Mouse (Mus musculus) myocyte (in vitro differentiated cells): ENCODE measurements around the gene Galnt14. TPM values are rescaled to one million over a fixed set of nuclear protein-coding genes. Genes with fewer than 3 reads are reported as not detected.

Experiments
- H3K27me3 ChIP-seq: one replicate; pipeline ENCODE4 v1.6.1; 2011; ENCODE audit not compliant: control insufficient read depth, insufficient read depth, insufficient read length
- H3K36me3 ChIP-seq: one replicate; pipeline ENCODE4 v1.6.1; 2011; ENCODE audit not compliant: control insufficient read depth, insufficient read depth
- H3K4me2 ChIP-seq: one replicate; pipeline ENCODE4 v1.6.1; 2011; ENCODE audit warnings: low read depth, control low read depth
- H3K4me3 ChIP-seq: one replicate; pipeline ENCODE4 v1.5.1; 2011; ENCODE audit warnings: mild to moderate bottlenecking, control low read depth, moderate library complexity
- H3K79me2 ChIP-seq: one replicate; pipeline ENCODE4 v1.6.1; 2011; ENCODE audit not compliant: control insufficient read depth, insufficient read depth
- H3ac ChIP-seq: one replicate; pipeline ENCODE4 v1.6.1; 2011; ENCODE audit not compliant: control insufficient read depth, insufficient read length
- CEBPB ChIP-seq: IDR thresholded peaks from 2 replicates; pipeline ENCODE4 v1.6.1; 2011; ENCODE audit warnings: mild to moderate bottlenecking, moderate library complexity; ENCODE audit not compliant: poor library complexity, insufficient read depth, severe bottlenecking
- E2F4 ChIP-seq: IDR thresholded peaks from one replicate; pipeline ENCODE4 v1.6.1; 2011; ENCODE audit warnings: mild to moderate bottlenecking, control low read depth, moderate library complexity; ENCODE audit not compliant: insufficient read depth
- MAX ChIP-seq: IDR thresholded peaks from one replicate; pipeline ENCODE4 v1.6.1; 2011; ENCODE audit warnings: low read depth, mild to moderate bottlenecking, control low read depth
- MYOD1 ChIP-seq, 3 experiments: IDR thresholded peaks; one replicate each; pipeline ENCODE4 v1.6.1; 2011; ENCODE audit warnings: control low read depth in 2 of 3, low read depth in 2 of 3, mild to moderate bottlenecking in 2 of 3, moderate library complexity in 1 of 3; ENCODE audit not compliant: insufficient read length in 2 of 3, control insufficient read depth in 1 of 3
- MYOG ChIP-seq, 3 experiments: IDR thresholded peaks; one replicate each; pipeline ENCODE4 v1.6.1; 2011; ENCODE audit warnings: control low read depth in 2 of 3, low read depth in 2 of 3, mild to moderate bottlenecking in 2 of 3; ENCODE audit not compliant: insufficient read length in 2 of 3, control insufficient read depth in 1 of 3, insufficient read depth in 1 of 3
- POLR2A ChIP-seq: IDR thresholded peaks from one replicate; pipeline ENCODE4 v1.6.1; 2011; ENCODE audit warnings: low read depth, mild to moderate bottlenecking, control low read depth, moderate library complexity; ENCODE audit not compliant: insufficient read length
- POLR2AphosphoS2 ChIP-seq: IDR thresholded peaks from one replicate; pipeline ENCODE4 v1.6.1; 2011; ENCODE audit warnings: low read depth, control low read depth; ENCODE audit not compliant: insufficient read length
- REST ChIP-seq: IDR thresholded peaks from one replicate; pipeline ENCODE4 v1.6.1; 2011; ENCODE audit warnings: mild to moderate bottlenecking, control low read depth, moderate library complexity; ENCODE audit not compliant: insufficient read depth, insufficient read length
- SRF ChIP-seq: IDR thresholded peaks from one replicate; pipeline ENCODE4 v1.6.1; 2011; ENCODE audit warnings: low read depth; ENCODE audit not compliant: control insufficient read depth, insufficient read length
- TCF12 ChIP-seq: IDR thresholded peaks from one replicate; pipeline ENCODE4 v1.6.1; 2011; ENCODE audit warnings: mild to moderate bottlenecking, control low read depth; ENCODE audit not compliant: poor library complexity, insufficient read depth, severe bottlenecking
- TCF3 ChIP-seq: IDR thresholded peaks from one replicate; pipeline ENCODE4 v1.6.1; 2011; ENCODE audit warnings: low read depth, control low read depth; ENCODE audit not compliant: insufficient read length
- USF1 ChIP-seq: IDR thresholded peaks from one replicate; pipeline ENCODE4 v1.6.1; 2011; ENCODE audit warnings: low read depth, mild to moderate bottlenecking, control low read depth, moderate library complexity
- polyA plus RNA-seq: library from polyadenylated mRNA; unstranded; fragments of >200 nt; fragmentation: generic; extraction: Trizol; gene quantifications from one replicate; pipeline ENCODE4 v1.2.1, GENCODE M21; 2012; ENCODE audit warnings: missing spikeins

The Galnt14 gene
- polyA plus RNA-seq, 1 experiment = not detected

DNA sequence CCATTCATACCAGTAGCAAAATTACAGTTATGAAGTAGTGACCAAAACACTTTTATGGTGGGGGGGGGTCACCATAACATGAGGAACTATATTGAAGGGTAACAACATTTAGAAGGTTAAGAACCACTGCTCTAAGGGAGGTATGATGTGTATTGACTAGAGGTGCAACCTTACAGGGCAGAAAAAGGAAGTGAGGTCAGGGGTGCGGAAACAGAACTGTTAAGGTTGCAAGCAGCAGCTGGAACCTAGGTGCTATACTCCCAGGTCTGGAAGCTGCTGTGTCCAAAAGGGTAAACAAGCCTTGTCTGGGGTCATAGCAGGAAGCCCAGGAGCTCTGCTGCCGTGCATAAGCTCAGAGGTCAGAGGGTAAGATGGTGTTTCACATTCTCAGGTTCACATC lies 162.8 kb downstream of the Galnt14 start:
- no peak overlapping the region for H3K4me2 ChIP-seq
- no peaks in the 10 kb centered on the region for H3K36me3 ChIP-seq
- H3K4me3 ChIP-seq = no peak overlapping the region
- H3K79me2 ChIP-seq = no peaks in the 10 kb centered on the region
- TF ChIP-seq REST (no peak), SRF (no peak), MYOD1 (IDR thresholded peaks at IDR 0.05; ENCODE audit: control insufficient read depth in 1 of 3, insufficient read length in 2 of 3, low read depth in 2 of 3) (no peak), E2F4 (no peak), POLR2A (no peak), TCF3 (no peak), MAX (no peak), MYOG (IDR thresholded peaks at IDR 0.05; ENCODE audit: control insufficient read depth in 1 of 3, insufficient read depth in 1 of 3, insufficient read length in 2 of 3, low read depth in 2 of 3) (no peak), TCF12 (no peak), CEBPB (no peak), POLR2AphosphoS2 (no peak), USF1 (no peak)
- peaks cover 27% of the 10 kb centered on the region for H3K27me3 ChIP-seq
- no peak overlapping the region for H3ac ChIP-seq

DNA sequence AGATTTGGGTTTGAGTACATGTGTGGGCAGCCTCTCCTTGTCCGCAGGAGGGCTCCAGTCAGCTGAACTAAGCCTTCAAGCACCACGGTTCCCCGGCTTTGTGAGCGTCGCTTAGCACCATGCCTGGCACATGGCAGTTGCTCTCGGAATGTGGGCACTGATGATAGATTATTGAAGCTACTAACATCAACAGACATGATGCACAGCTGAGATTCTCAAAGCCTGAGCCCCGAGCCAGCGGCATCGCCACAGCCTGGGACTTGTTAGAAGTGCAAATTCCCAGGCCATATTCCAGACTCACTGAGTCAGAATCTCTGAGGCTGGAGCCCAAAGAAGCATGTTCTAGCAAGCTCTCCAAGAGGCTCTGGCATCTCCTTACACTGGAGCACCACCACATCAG lies 168.3 kb downstream of the Galnt14 start:
- TF ChIP-seq MYOG (IDR thresholded peaks at IDR 0.05; ENCODE audit: control insufficient read depth in 1 of 3, insufficient read depth in 1 of 3, insufficient read length in 2 of 3, low read depth in 2 of 3) (no peak), MAX (no peak), POLR2AphosphoS2 (no peak), TCF12 (no peak), E2F4 (no peak), POLR2A (no peak), CEBPB (no peak), SRF (no peak), REST (no peak), TCF3 (no peak), MYOD1 (IDR thresholded peaks at IDR 0.05; ENCODE audit: control insufficient read depth in 1 of 3, insufficient read length in 2 of 3, low read depth in 2 of 3) (no peak), USF1 (no peak)
- Histone ChIP-seq H3K4me2 (no peak overlapping the region), H3ac (no peak overlapping the region), H3K79me2 (no peaks in the 10 kb centered on the region), H3K36me3 (no peaks in the 10 kb centered on the region), H3K27me3 (peaks cover 32% of the 10 kb centered on the region), H3K4me3 (no peak overlapping the region)

- Histone ChIP-seq H3K79me2 (no peaks in the 10 kb centered on the region), H3K27me3 (peaks cover 32% of the 10 kb centered on the region), H3K4me3 (no peak overlapping the region), H3K36me3 (no peaks in the 10 kb centered on the region), H3ac (no peak overlapping the region), H3K4me2 (no peak overlapping the region)
- no peak for TF ChIP-seq CEBPB
- TF ChIP-seq E2F4 = no peak
- TF ChIP-seq TCF12 = no peak
- TF ChIP-seq POLR2AphosphoS2 = no peak
- TF ChIP-seq TCF3 = no peak
- TF ChIP-seq REST = no peak
- no peak for TF ChIP-seq MYOG (IDR thresholded peaks at IDR 0.05; ENCODE audit: control insufficient read depth in 1 of 3, insufficient read depth in 1 of 3, insufficient read length in 2 of 3, low read depth in 2 of 3)
Measured at GRCm38 (mm10) chr17:73541233-73541570, 169.1 kb downstream of the Galnt14 start.

GRCm38 (mm10) chr17:73540409-73541232 lies 169.6 kb downstream of the Galnt14 start:
- peaks cover 32% of the 10 kb centered on the region for H3K27me3 ChIP-seq
- no peaks in the 10 kb centered on the region for H3K79me2 ChIP-seq
- H3K4me2 ChIP-seq = no peak overlapping the region
- H3K36me3 ChIP-seq = no peaks in the 10 kb centered on the region
- H3K4me3 ChIP-seq = no peak overlapping the region
- H3ac ChIP-seq = no peak overlapping the region
- no peak for TF ChIP-seq E2F4
- TF ChIP-seq POLR2A = no peak
- TF ChIP-seq POLR2AphosphoS2 = no peak
- TF ChIP-seq TCF12 = no peak
- TF ChIP-seq MAX = no peak
- no peak for TF ChIP-seq SRF
- no peak for TF ChIP-seq REST
- TF ChIP-seq TCF3 = no peak
- TF ChIP-seq USF1 = no peak

- Histone ChIP-seq H3K79me2 (no peaks in the 10 kb centered on the region), H3K36me3 (no peaks in the 10 kb centered on the region), H3ac (no peak overlapping the region), H3K27me3 (peaks cover 11% of the 10 kb centered on the region), H3K4me3 (no peak overlapping the region), H3K4me2 (no peak overlapping the region)
- TF ChIP-seq MYOG (IDR thresholded peaks at IDR 0.05; ENCODE audit: control insufficient read depth in 1 of 3, insufficient read depth in 1 of 3, insufficient read length in 2 of 3, low read depth in 2 of 3) (no peak), TCF12 (no peak)
Measured at GRCm38 (mm10) chr17:73531896-73532295, 178.4 kb downstream of the Galnt14 start.
